Mouse (Mus musculus) erythroblast, embryonic 14.5 days (primary cell): ENCODE data around the gene Ppp1r16b. TPM values are rescaled to one million over a fixed set of nuclear protein-coding genes. Genes with fewer than 3 reads are reported as not detected.

Experiments
- H3K27me3 ChIP-seq: 2 replicates; pipeline ENCODE4 v1.6.1; 2012; ENCODE audit warnings: inconsistent platforms; ENCODE audit not compliant: control insufficient read depth
- H3K36me3 ChIP-seq: 2 replicates; pipeline ENCODE4 v1.6.1; 2012; ENCODE audit warnings: mild to moderate bottlenecking, inconsistent platforms; ENCODE audit not compliant: control insufficient read depth
- H3K4me1 ChIP-seq: 2 replicates; pipeline ENCODE4 v1.6.1; 2012; ENCODE audit warnings: inconsistent platforms; ENCODE audit not compliant: control insufficient read depth
- H3K4me3 ChIP-seq: replicated peaks from 2 replicates; pipeline ENCODE3; 2012; ENCODE audit warnings: moderate library complexity, mild to moderate bottlenecking, inconsistent platforms
- H3K9me3 ChIP-seq: 2 replicates; pipeline ENCODE4 v1.6.1; 2012; ENCODE audit warnings: low read length, inconsistent platforms, mixed read lengths; ENCODE audit not compliant: control insufficient read depth
- GATA1 ChIP-seq: IDR thresholded peaks from 2 replicates; pipeline ENCODE4 v1.6.1; 2012; ENCODE audit warnings: low read length, inconsistent platforms, mixed read lengths
- TAL1 ChIP-seq: IDR thresholded peaks from 3 replicates; pipeline ENCODE4 v1.6.1; 2012; ENCODE audit warnings: low read length, inconsistent platforms, mixed read lengths
- polyA plus RNA-seq: library from polyadenylated mRNA; stranded (reverse); fragments of >175 nt; gene quantifications from 2 replicates; pipeline ENCODE4 v1.2.3, GENCODE M21; 2012

The Ppp1r16b gene
- 0.01 TPM in 1 of 2 replicates, not detected in the other for polyA plus RNA-seq

- Histone ChIP-seq H3K4me3 (no peak within 1 kb of the TSS), H3K36me3 (no peaks in the 10 kb centered on the region), H3K4me1 (no peaks in the 10 kb centered on the region), H3K27me3 (peaks cover 51% of the 10 kb centered on the region), H3K9me3 (no peaks in the 10 kb centered on the region)
- TF ChIP-seq GATA1 = no peak
- no peak for TF ChIP-seq TAL1
Measured at GRCm38 (mm10) chr2:158665098-158665497, at the start of gene Ppp1r16b. Gene Ppp1r16b, plus strand, starts transcription at chr2:158665398.

GRCm38 (mm10) chr2:158615702-158616101 is 49.5 kb upstream of the Ppp1r16b start:
- Histone ChIP-seq H3K36me3 (no peaks in the 10 kb centered on the region), H3K9me3 (peaks cover 10% of the 10 kb centered on the region; the same call in 1 of the 2 replicates), H3K4me3 (no peak overlapping the region), H3K4me1 (no peaks in the 10 kb centered on the region), H3K27me3 (peaks cover 97% of the 10 kb centered on the region)
- TF ChIP-seq TAL1 = no peak
- no peak for TF ChIP-seq GATA1

GRCm38 (mm10) chr2:158616296-158616695 is 48.9 kb upstream of the Ppp1r16b start:
- Histone ChIP-seq H3K4me1 (no peaks in the 10 kb centered on the region), H3K36me3 (no peaks in the 10 kb centered on the region), H3K9me3 (peaks cover 10% of the 10 kb centered on the region; the same call in 1 of the 2 replicates), H3K27me3 (peaks cover 97% of the 10 kb centered on the region), H3K4me3 (no peak overlapping the region)
- TF ChIP-seq GATA1 (no peak), TAL1 (no peak)

GRCm38 (mm10) chr2:158616790-158617189 is 48.4 kb upstream of the Ppp1r16b start:
- TF ChIP-seq TAL1 (no peak), GATA1 (no peak)
- no peaks in the 10 kb centered on the region for H3K36me3 ChIP-seq
- H3K4me3 ChIP-seq = no peak overlapping the region
- H3K27me3 ChIP-seq = peaks cover 97% of the 10 kb centered on the region
- no peaks in the 10 kb centered on the region for H3K4me1 ChIP-seq
- peaks cover 10% of the 10 kb centered on the region; the same call in 1 of the 2 replicates for H3K9me3 ChIP-seq

- peaks cover 29% of the 10 kb centered on the region for H3K4me1 ChIP-seq
- H3K9me3 ChIP-seq = no peaks in the 10 kb centered on the region
- H3K36me3 ChIP-seq = peaks cover 33% of the 10 kb centered on the region
- peaks cover 21% of the 10 kb centered on the region for H3K27me3 ChIP-seq
- peak within 1 kb of the TSS; percentile 81 for H3K4me3 ChIP-seq
- no peak for TF ChIP-seq GATA1
- TF ChIP-seq TAL1 = no peak
Measured at GRCm38 (mm10) chr2:158624718-158625222, 40.4 kb upstream of the Ppp1r16b start, which contains the start of gene Actr5. Gene Actr5, plus strand, starts transcription at chr2:158624888.

GRCm38 (mm10) chr2:158625231-158625630 is 40.0 kb upstream of the Ppp1r16b start:
- Histone ChIP-seq H3K9me3 (no peaks in the 10 kb centered on the region), H3K4me3 (peak overlapping the region; percentile 81), H3K4me1 (peaks cover 29% of the 10 kb centered on the region), H3K27me3 (peaks cover 18% of the 10 kb centered on the region), H3K36me3 (peaks cover 37% of the 10 kb centered on the region)
- no peak for TF ChIP-seq GATA1
- TF ChIP-seq TAL1 = no peak

GRCm38 (mm10) chr2:158625697-158626096 is 39.5 kb upstream of the Ppp1r16b start:
- Histone ChIP-seq H3K4me3 (peak overlapping the region; percentile 81), H3K27me3 (peaks cover 14% of the 10 kb centered on the region), H3K4me1 (peaks cover 29% of the 10 kb centered on the region), H3K36me3 (peaks cover 41% of the 10 kb centered on the region), H3K9me3 (no peaks in the 10 kb centered on the region)
- TF ChIP-seq TAL1 (no peak), GATA1 (no peak)

- no peak for TF ChIP-seq TAL1
- TF ChIP-seq GATA1 = no peak
- Histone ChIP-seq H3K9me3 (no peaks in the 10 kb centered on the region), H3K4me3 (no peak overlapping the region), H3K36me3 (peaks cover 73% of the 10 kb centered on the region), H3K27me3 (no peaks in the 10 kb centered on the region), H3K4me1 (peaks cover 29% of the 10 kb centered on the region)
Measured at GRCm38 (mm10) chr2:158628858-158629257, 36.3 kb upstream of the Ppp1r16b start.

- Histone ChIP-seq H3K4me3 (no peak overlapping the region), H3K36me3 (peaks cover 76% of the 10 kb centered on the region), H3K27me3 (no peaks in the 10 kb centered on the region), H3K9me3 (no peaks in the 10 kb centered on the region), H3K4me1 (peaks cover 28% of the 10 kb centered on the region)
- no peak for TF ChIP-seq TAL1
- no peak for TF ChIP-seq GATA1
Measured at GRCm38 (mm10) chr2:158629414-158629813, 35.8 kb upstream of the Ppp1r16b start.

- H3K27me3 ChIP-seq = no peaks in the 10 kb centered on the region
- TF ChIP-seq TAL1 = no peak
- TF ChIP-seq GATA1 = no peak
Measured at GRCm38 (mm10) chr2:158631873-158632272, 33.3 kb upstream of the Ppp1r16b start.

More at GRCm38 (mm10) chr2:158631873-158632272, 33.3 kb upstream of the Ppp1r16b start:
- H3K9me3 ChIP-seq = no peaks in the 10 kb centered on the region
- H3K4me3 ChIP-seq = no peak overlapping the region
- H3K4me1 ChIP-seq = peaks cover 12% of the 10 kb centered on the region
- H3K36me3 ChIP-seq = peaks cover 94% of the 10 kb centered on the region
